Mouse (Mus musculus) left cerebral cortex, postnatal 4 days (tissue): ENCODE results near the gene Sh3kbp1. TPM values are rescaled to one million over a fixed set of nuclear protein-coding genes. Genes with fewer than 3 reads are reported as not detected.

Experiments
- DNase-seq: peaks from one replicate; pipeline ENCODE4 v3.0.0-alpha.2; 2022
- intact Hi-C: fragments of 180-260 bp; cut with DNase I; formaldehyde crosslinking; loops from one replicate; pipeline ENCODE4 v1.15.1; 2025
- total RNA-seq, 2 experiments: library from RNA; stranded (reverse); gene quantifications; 2 replicates each; pipeline ENCODE4 v1.2.3; 2021

Gene Sh3kbp1
- total RNA-seq, 2 experiments from 2014 or later = 95.4 to 102 TPM

DNA sequence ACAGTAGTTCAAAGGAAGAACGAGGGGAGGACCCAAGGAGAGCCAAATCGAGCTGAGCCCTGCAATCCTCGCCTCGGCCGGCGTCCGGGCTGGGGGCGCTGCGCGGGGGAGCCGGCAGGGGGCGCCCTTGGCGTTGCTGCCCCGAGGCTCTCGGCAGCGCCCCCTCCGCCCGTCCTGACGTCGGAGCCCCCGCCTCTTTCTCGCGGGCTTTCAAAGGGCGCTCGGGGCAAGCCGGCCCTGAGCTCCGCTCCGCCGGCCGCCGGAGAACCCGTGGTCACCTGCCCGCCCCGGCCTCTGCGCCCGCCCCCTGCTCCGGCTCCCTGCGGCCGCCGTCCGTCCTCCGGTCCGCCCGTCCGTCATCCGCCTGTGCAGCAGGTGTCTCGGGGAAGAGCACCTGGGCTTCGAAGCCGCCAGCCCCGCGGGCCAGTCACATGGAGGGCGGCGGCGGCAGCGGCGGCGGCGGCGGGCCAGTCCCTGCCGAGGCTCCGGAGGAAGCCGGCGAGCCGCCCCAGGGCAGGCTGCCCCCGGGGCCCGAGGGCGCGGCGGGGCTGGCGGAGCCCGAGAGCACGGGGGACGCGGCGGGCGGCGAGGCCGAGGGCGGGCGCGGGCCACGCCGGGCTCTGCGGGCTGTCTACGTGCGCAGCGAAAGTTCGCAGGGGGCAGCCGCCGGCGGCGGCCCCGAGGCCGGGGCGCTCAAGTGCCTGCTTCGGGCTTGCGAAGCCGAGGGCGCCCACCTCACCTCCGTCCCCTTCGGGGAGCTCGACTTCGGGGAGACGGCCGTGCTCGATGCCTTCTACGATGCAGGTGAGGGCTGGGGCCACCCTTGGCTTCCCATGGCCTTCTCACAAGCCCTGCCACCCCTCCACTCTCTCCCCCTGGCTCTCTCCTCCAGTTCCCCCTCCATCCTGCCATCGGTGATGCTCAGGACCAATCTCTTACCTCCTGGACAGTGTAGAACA, 361.2 kb downstream of the Sh3kbp1 start, which contains the start of gene Map3k15:
Map3k15 (plus strand) TSS at position 432 of the 959 bp plus-strand sequence.
- peak; percentile 55 for DNase-seq

DNA sequence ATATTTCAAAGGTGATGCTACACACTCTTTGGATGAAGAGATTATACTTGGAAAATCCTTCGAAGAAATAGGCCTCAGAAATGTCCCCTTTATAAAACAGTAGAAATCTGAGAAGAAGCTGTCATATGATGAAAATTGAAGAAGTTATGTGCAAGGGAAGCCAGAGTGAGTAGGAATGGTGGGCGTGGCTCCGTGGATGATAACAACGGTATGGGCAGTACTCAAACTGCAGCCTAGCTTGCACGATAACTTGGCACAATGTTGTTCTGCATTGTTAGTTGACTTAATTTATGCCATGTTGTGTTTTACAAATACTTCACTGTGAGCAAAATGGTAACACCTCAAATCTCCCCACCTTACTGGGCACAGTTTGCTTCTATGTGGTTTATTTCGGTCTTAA, 368.7 kb downstream of the Sh3kbp1 start:
- no peak for DNase-seq
- intact Hi-C loops = no loop called here

More for the DNA sequence above, 361.2 kb downstream of the Sh3kbp1 start, which contains the start of gene Map3k15:
- intact Hi-C loops = no loop called here

Other genes with a start within 250 kb of the Sh3kbp1 start
- gene Map7d2, start 212.7 kb upstream of the Sh3kbp1 start, total RNA-seq = 10 to 100 TPM; 37.9 to 38.4 TPM
- gene Bclaf3, start 100.6 kb upstream of the Sh3kbp1 start, total RNA-seq = 10 to 100 TPM; 21.6 to 30.0 TPM